Mouse (Mus musculus): Measurements from ENCODE around the gene Batf3. TPM values are rescaled to one million over a fixed set of nuclear protein-coding genes. Genes with fewer than 3 reads are reported as not detected.

Gene Batf3
- polyA plus RNA-seq, 1 experiment from 2014 or later, result 2.8 TPM

DNA sequence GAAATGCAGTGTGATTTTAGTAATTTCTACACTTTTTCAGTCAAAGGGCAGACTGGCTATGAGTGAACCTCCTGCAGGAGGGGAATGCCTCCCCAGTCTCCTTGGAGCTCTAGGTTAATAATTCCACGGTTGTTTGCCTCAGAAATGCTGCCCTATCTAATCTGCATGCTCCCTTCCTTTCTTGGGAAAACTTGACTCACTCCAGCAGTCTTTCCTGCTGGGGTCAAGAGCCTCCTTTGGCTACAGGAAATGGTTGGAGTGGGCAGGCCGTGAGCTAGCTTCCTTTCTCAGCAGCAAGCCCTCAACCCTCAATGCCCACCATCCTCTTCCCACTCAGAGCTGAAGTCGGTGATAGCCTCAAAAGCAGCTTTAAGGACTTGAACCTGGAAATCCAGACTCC lies 56.7 kb downstream of the Batf3 start:
- peaks cover 9% of the 10 kb centered on the region; the same call in 1 of the 2 replicates for H3K4me1 ChIP-seq (ENCODE audit: control insufficient read depth, insufficient read depth, low read length)
- H3K9me3 ChIP-seq (replicated peaks; ENCODE audit: control insufficient read depth, low read length), result peaks cover 9% of the 10 kb centered on the region
- no peak overlapping the region for H3K4me2 ChIP-seq (ENCODE audit: low read depth, low read length)
- no peaks in the 10 kb centered on the region for H3K36me3 ChIP-seq (ENCODE audit: control insufficient read depth, insufficient read depth)
- H3K9ac ChIP-seq (ENCODE audit: low read length), result no peak overlapping the region
- H3K4me3 ChIP-seq (ENCODE audit: low read length), result no peak overlapping the region
- H3K27me3 ChIP-seq (ENCODE audit: control insufficient read depth, insufficient read depth, low read length), result no peaks in the 10 kb centered on the region
- ATAC-seq (replicated peaks; ENCODE audit: extremely low read depth, insufficient read depth, low FRiP score), result peak; percentile 63
- peak overlapping the region; percentile 74 for H3K27ac ChIP-seq (ENCODE audit: low read length)
- WGBS, result 26% methylated on average over 3 of the region's 3 CpGs

Other genes starting within 250 kb of the Batf3 start
- 10.3 TPM in 2 replicates for gene Rps6kc1, start 186.1 kb upstream of the Batf3 start, polyA plus RNA-seq (2015; fragmentation: Nextera tagmentation; extraction: Ambion mirVana)
- 29.5 and 30.1 TPM in 2 replicates for gene Angel2, start 172.7 kb upstream of the Batf3 start, polyA plus RNA-seq (2015; fragmentation: Nextera tagmentation; extraction: Ambion mirVana)
- gene Vash2, start 118.6 kb upstream of the Batf3 start, polyA plus RNA-seq (2015; fragmentation: Nextera tagmentation; extraction: Ambion mirVana), result 48.3 and 50.6 TPM in 2 replicates
- gene Flvcr1, start 71.7 kb upstream of the Batf3 start, polyA plus RNA-seq (2015; fragmentation: Nextera tagmentation; extraction: Ambion mirVana), result 3.3 TPM in 2 replicates
- not detected in 2 replicates for gene Spata45, start 61.2 kb upstream of the Batf3 start, polyA plus RNA-seq (2015; fragmentation: Nextera tagmentation; extraction: Ambion mirVana)
- gene Tatdn3, start 34.9 kb upstream of the Batf3 start, polyA plus RNA-seq (2015; fragmentation: Nextera tagmentation; extraction: Ambion mirVana), result 17.9 and 20.3 TPM in 2 replicates
- gene Nsl1, start 34.8 kb upstream of the Batf3 start, polyA plus RNA-seq (2015; fragmentation: Nextera tagmentation; extraction: Ambion mirVana), result 12.0 and 15.4 TPM in 2 replicates
- gene Fam71a, start 67.0 kb downstream of the Batf3 start, polyA plus RNA-seq (2015; fragmentation: Nextera tagmentation; extraction: Ambion mirVana), result not detected in 2 replicates
- 14.6 and 16.8 TPM in 2 replicates for gene Atf3, start 120.2 kb downstream of the Batf3 start, polyA plus RNA-seq (2015; fragmentation: Nextera tagmentation; extraction: Ambion mirVana)
- 112 and 114 TPM in 2 replicates for gene Nenf, start 220.3 kb downstream of the Batf3 start, polyA plus RNA-seq (2015; fragmentation: Nextera tagmentation; extraction: Ambion mirVana)
- gene Tmem206, start 228.1 kb downstream of the Batf3 start, polyA plus RNA-seq (2015; fragmentation: Nextera tagmentation; extraction: Ambion mirVana), result 16.5 and 19.4 TPM in 2 replicates

Measured in heart, embryonic 16.5 days (tissue).